Mouse (Mus musculus): ENCODE results near the gene Oat.

- no peak for TF ChIP-seq CTCF (IDR thresholded peaks at IDR 0.05; ENCODE audit: control insufficient read depth, insufficient read depth, insufficient replicate concordance, low read depth, low read length)
- no peak for TF ChIP-seq POLR2A (IDR thresholded peaks at IDR 0.05; ENCODE audit: control insufficient read depth, low read depth, low read length)
These were observed 1.6 kb downstream of the Oat start for GRCm38 (mm10) chr7:132574646-132575045.
